In the genomic region with DNA sequence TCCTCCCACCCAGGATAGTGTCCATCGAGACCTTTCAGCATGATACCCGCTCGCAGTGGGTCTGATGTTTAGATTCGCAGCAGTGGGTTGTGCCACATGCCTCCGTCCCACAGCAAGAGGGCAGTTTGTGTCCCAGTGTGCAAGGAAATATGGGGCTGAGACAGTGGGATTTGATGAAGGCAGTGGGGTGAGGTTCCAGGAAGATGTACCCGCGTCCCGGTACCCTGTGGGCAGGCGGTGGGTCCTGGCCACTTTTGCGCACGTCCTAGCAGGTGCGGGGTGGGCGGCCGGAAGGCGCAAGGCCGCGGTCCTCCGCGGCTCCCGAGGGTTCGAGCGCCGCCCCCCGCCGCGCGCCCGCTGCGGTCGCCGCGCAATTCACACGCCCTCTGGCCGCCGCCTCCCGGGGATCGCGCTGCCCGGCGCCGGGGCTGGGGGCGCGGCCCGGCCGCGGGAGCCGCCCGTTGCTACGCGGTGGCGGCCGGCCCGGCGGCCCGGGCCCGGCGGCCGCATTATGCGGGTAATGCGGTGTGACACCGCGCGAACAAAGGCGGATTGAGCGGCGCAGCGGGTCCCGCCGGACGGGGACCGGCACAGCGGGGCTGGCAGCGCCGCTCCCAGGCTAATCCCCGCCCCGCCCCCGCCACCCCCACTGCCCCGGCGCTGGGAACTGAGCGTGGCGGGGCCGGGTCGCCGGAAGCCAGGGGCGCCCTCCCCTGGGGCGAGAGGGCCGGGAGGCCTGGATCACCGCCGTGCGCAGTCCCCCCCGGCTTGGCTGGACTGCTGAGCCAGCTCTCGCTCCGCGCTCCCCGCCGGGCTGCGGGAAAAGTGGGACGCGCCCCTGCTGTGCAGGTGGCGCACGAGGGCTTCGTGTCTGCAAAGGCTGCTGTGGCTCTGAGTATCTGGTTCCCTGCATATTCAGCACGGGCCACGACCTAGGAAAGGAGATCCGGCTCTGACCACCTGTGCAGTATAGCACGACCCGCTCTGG, we compare ENCODE assay signal across 8 mouse cellular contexts. TPM values are rescaled to one million over a fixed set of nuclear protein-coding genes. Genes with fewer than 3 reads are reported as not detected.
DNase-seq lines count a peak whose midpoint lies in the region; ATAC-seq and TF ChIP-seq lines count a peak whose summit lies in the region.

No protein-coding gene starts in this region.

- ATAC-seq in megakaryocyte progenitor cell, adult 5-6 weeks (replicated peaks; ENCODE audit: poor library complexity), result no peak

- H3K27ac ChIP-seq in liver, adult 2 months (replicated peaks; ENCODE audit: insufficient read depth, low read depth, low read length), result no peak overlapping the region
- H3K27ac ChIP-seq in cortical plate, adult 2 months (ENCODE audit: insufficient read depth, low read length), result no peak overlapping the region

- H3K27me3 ChIP-seq in liver, adult 2 months (ENCODE audit: control insufficient read depth, insufficient read depth, low read length), result peaks cover 22% of the 10 kb centered on the region
- H3K27me3 ChIP-seq in myocyte (ENCODE audit: control insufficient read depth, insufficient read depth, insufficient read length), result peaks cover 63% of the 10 kb centered on the region

- H3K79me2 ChIP-seq in liver, adult 2 months (ENCODE audit: control insufficient read depth, insufficient read depth, low read length), result no peaks in the 10 kb centered on the region
- H3K79me2 ChIP-seq in myocyte (ENCODE audit: control insufficient read depth, insufficient read depth), result no peaks in the 10 kb centered on the region

- H3K36me3 ChIP-seq in liver, adult 2 months (ENCODE audit: control insufficient read depth, insufficient read depth, low read length), result no peaks in the 10 kb centered on the region
- H3K36me3 ChIP-seq in myocyte (ENCODE audit: control insufficient read depth, insufficient read depth), result no peaks in the 10 kb centered on the region

- H3K4me1 ChIP-seq in liver, adult 2 months (ENCODE audit: control insufficient read depth, insufficient read depth, low read length), result 0 out of 2 replicates have a peak, but pooled peaks cover 2% of the 10 kb centered on the region
- peaks cover 1% of the 10 kb centered on the region for H3K4me1 ChIP-seq in cortical plate, adult 2 months (ENCODE audit: control insufficient read depth, insufficient read depth, low read length)

- TF ChIP-seq POLR2A in liver, adult 2 months (IDR thresholded peaks at IDR 0.05; ENCODE audit: extremely low read depth, insufficient read depth, low read length), result no peak
- TF ChIP-seq POLR2A in cortical plate, adult 2 months (IDR thresholded peaks at IDR 0.05; ENCODE audit: extremely low read depth, insufficient read depth, low read length), result no peak
- no peak for TF ChIP-seq POLR2A in myocyte (IDR thresholded peaks at IDR 0.05; ENCODE audit: insufficient read length, low read depth)

- H3ac ChIP-seq in myocyte (ENCODE audit: control insufficient read depth, insufficient read length), result no peak overlapping the region

- H3K4me2 ChIP-seq in myocyte (ENCODE audit: low read depth), result peak overlapping the region; percentile 45

- intact Hi-C loops in left cerebral cortex, postnatal 14 days (cut with DNase I), result no loop called here

- whole genome bisulfite sequencing in liver, adult 2 months, result 2% methylated on average over 105 of the region's 107 CpGs

- no peak for DNase-seq in liver, adult 2 months (ENCODE audit: extremely low read depth, low read depth, low spot score)
- DNase-seq in liver, result no peak
- peak; percentile 12 to 43 for DNase-seq in gastrocnemius, adult 8-10 months (ENCODE audit: low spot score in 2 of 2)
- peak; percentile 28 to 31 for DNase-seq in left cerebral cortex, postnatal 14 days (ENCODE audit: low spot score in 2 of 2)
- DNase-seq in urinary bladder, postnatal 4 days (ENCODE audit: low spot score in 2 of 2), result no peak

- TF ChIP-seq CTCF in liver, adult 2 months (IDR thresholded peaks at IDR 0.05; ENCODE audit: low read depth, low read length), result no peak
- no peak for TF ChIP-seq CTCF in cortical plate, adult 2 months (IDR thresholded peaks at IDR 0.05; ENCODE audit: extremely low read depth, insufficient read depth, low read length)

- H3K4me3 ChIP-seq in liver, adult 2 months (ENCODE audit: insufficient read depth, low read depth, low read length), result peak overlapping the region; percentile 19; the same call in 1 of the 2 replicates
- peak overlapping the region; percentile 31 for H3K4me3 ChIP-seq in cortical plate, adult 2 months (ENCODE audit: insufficient read depth, low read length)
- no peak overlapping the region for H3K4me3 ChIP-seq in myocyte

- no peak overlapping the region for H3K9ac ChIP-seq in liver, adult 2 months (ENCODE audit: low read depth, low read length)

TF ChIP-seq in myocyte, 11 proteins besides CTCF, POLR2A, EP300 and RAD21:
- peak in 1 of 3 experiments; percentile 17 for TF ChIP-seq MYOG (IDR thresholded peaks at IDR 0.05; ENCODE audit: control insufficient read depth in 1 of 3, insufficient read depth in 1 of 3, insufficient read length in 2 of 3, low read depth in 2 of 3)
- TF ChIP-seq MAX (IDR thresholded peaks at IDR 0.05; ENCODE audit: low read depth), result no peak

RNA-seq across cellular contexts. Expression of gene Wnt3, which starts 36.0 kb away (rescaled TPM):
- total RNA-seq in liver, adult 2 months (2014; rRNA removed), result not detected in 2 replicates
- polyA plus RNA-seq in liver, adult 2 months (2012; rRNA removed), result not detected in 2 replicates
- 2.0 and 2.4 TPM in 2 replicates for polyA plus RNA-seq in cortical plate, adult 2 months (2012; rRNA removed)
- total RNA-seq in gastrocnemius, adult 8-10 months (2022), result under 1 TPM in 2 of 4 experiments, not detected in 2; 0.07 to 0.09 TPM
- under 1 TPM; 0.82 to 0.83 TPM for total RNA-seq in left cerebral cortex, postnatal 14 days (2021)
- polyA plus RNA-seq in myocyte (2012; fragmentation: generic; extraction: Trizol), result 0.04 TPM
- not detected in 2 replicates for total RNA-seq in megakaryocyte progenitor cell, adult 5-6 weeks (2015)
- not detected in 2 replicates for total RNA-seq in megakaryocyte progenitor cell, adult 5-6 weeks (2017)

Comparison
In these comparisons a context has a peak if more than half of its experiments do, and no peak if none do; other contexts are left out.
1. DNase-seq: peak in gastrocnemius, adult 8-10 months (2 of 2) and left cerebral cortex, postnatal 14 days (2 of 2); none in liver, adult 2 months (single experiment), liver (single experiment) and urinary bladder, postnatal 4 days (0 of 2).